Mouse (Mus musculus) forebrain, embryonic 10.5 days (tissue): Measurements from ENCODE around the gene Zfp810. TPM values are rescaled to one million over a fixed set of nuclear protein-coding genes. Genes with fewer than 3 reads are reported as not detected.

ENCODE experiments used
- DNase-seq: peaks from one replicate; pipeline ENCODE4 v3.0.0-alpha.2; 2017; ENCODE audit warnings: low spot score; ENCODE audit errors: extremely low spot score
- H3K27ac ChIP-seq: fragments of 300-500 bp; sonication (generic); 2 replicates; pipeline ENCODE4 v1.5.1; 2016; ENCODE audit warnings: mild to moderate bottlenecking
- H3K27me3 ChIP-seq: fragments of 300-500 bp; sonication (generic); 2 replicates; pipeline ENCODE4 v1.6.1; 2016; ENCODE audit warnings: mild to moderate bottlenecking; ENCODE audit not compliant: poor library complexity, severe bottlenecking
- H3K36me3 ChIP-seq: fragments of 300-500 bp; sonication (generic); replicated peaks from 2 replicates; pipeline ENCODE4 v1.6.1; 2016; ENCODE audit warnings: mild to moderate bottlenecking, moderate library complexity
- H3K4me1 ChIP-seq: fragments of 300-500 bp; sonication (generic); 2 replicates; pipeline ENCODE4 v1.6.1; 2016
- H3K4me3 ChIP-seq: fragments of 300-500 bp; sonication (generic); 2 replicates; pipeline ENCODE4 v1.5.1; 2016; ENCODE audit warnings: mild to moderate bottlenecking, moderate library complexity
- H3K9me3 ChIP-seq: fragments of 300-500 bp; sonication (generic); 2 replicates; pipeline ENCODE4 v1.6.1; 2016; ENCODE audit warnings: mild to moderate bottlenecking, moderate library complexity
- WGBS: fragments of 180-500 bp; shearing (Covaris S2); methylation state at CpG from one replicate; pipeline ENCODE4 v1.1.7; 2016; 5-methylcytosine and 5-hydroxymethylcytosine counted together
- polyA plus RNA-seq: library from polyadenylated mRNA; unstranded; fragments of >200 nt; fragmentation: Nextera tagmentation; extraction: Ambion mirVana; gene quantifications from 2 replicates; pipeline ENCODE4 v1.2.1, GENCODE M21; 2016

Gene Zfp810
- polyA plus RNA-seq, 1 experiment from 2014 or later = 22.9 TPM

DNA sequence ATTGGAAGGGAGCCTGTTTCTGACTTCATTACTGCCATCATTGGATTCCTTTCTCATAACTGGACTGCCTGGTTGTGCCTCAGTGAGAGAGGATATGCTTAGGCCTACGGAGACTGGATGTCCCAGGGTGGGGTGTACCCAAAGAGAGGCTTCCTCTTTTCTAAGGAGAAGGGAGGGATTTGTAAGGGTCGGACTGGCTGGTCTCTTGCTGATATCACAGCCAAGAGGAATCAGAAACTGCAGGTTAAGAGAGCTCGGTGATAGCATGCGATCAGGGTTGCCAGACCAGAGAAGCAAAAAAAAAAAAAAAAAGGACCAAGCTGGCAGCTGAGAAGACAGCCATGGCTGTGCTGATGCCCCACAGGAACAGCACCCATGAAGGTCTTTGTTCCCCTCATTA, 50.9 kb downstream of the Zfp810 start:
- H3K4me1 ChIP-seq = peaks cover 12% of the 10 kb centered on the region
- no peak overlapping the region for H3K27ac ChIP-seq
- no peak overlapping the region for H3K4me3 ChIP-seq
- no peaks in the 10 kb centered on the region for H3K27me3 ChIP-seq
- no peak for DNase-seq
- H3K36me3 ChIP-seq = peaks cover 70% of the 10 kb centered on the region
- peaks cover 45% of the 10 kb centered on the region for H3K9me3 ChIP-seq
- 91% methylated on average over 4 of the region's 4 CpGs for WGBS

DNA sequence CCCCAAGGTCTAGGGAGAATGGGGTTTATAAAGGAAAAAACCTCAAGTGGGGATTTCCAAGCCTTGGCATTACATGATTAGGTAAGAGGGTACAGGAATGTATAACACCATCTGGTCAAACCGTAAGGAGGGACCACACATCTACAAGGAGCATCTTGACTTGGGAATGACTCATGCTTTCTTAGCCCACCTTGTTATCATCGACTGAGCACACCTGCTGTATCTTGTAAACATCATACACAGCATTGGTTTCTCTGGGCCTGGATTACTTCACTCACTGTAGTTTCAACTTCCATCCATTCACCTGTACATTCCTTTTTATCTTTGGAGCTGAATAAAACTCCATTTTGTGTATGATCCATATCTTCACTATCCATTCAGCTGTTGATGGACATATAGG, 63.2 kb downstream of the Zfp810 start:
- Histone ChIP-seq H3K4me3 (no peak overlapping the region), H3K27me3 (no peaks in the 10 kb centered on the region), H3K4me1 (no peaks in the 10 kb centered on the region), H3K36me3 (peaks cover 98% of the 10 kb centered on the region), H3K27ac (no peak overlapping the region), H3K9me3 (peaks cover 45% of the 10 kb centered on the region)
- no peak for DNase-seq
- WGBS = 88% methylated on average over 2 of the region's 2 CpGs

DNA sequence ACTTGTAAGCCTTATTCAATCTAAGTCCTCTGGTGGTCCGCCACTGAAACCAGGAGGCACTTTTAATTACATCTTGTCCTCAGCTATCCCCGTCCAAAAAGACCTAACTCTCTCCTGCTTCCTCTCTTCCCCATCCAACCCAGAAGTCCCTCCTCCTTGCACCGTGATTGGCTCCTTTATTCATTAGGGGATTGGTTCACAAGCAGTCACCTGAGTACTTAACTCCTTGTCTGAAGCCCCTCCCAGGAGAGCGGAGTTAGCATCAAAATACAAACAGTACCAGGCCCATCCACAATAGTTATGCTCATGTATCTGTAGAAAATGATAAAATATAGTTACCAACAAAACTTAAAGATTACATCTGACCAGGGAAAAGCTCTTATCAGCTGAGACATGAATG, 67.4 kb downstream of the Zfp810 start:
- peaks cover 22% of the 10 kb centered on the region for H3K9me3 ChIP-seq
- H3K36me3 ChIP-seq = peaks cover 98% of the 10 kb centered on the region
- no peaks in the 10 kb centered on the region for H3K27me3 ChIP-seq
- no peak for DNase-seq
- H3K27ac ChIP-seq = no peak overlapping the region
- WGBS = 94% methylated on average over 4 of the region's 4 CpGs
- no peak overlapping the region for H3K4me3 ChIP-seq
- no peaks in the 10 kb centered on the region for H3K4me1 ChIP-seq

DNA sequence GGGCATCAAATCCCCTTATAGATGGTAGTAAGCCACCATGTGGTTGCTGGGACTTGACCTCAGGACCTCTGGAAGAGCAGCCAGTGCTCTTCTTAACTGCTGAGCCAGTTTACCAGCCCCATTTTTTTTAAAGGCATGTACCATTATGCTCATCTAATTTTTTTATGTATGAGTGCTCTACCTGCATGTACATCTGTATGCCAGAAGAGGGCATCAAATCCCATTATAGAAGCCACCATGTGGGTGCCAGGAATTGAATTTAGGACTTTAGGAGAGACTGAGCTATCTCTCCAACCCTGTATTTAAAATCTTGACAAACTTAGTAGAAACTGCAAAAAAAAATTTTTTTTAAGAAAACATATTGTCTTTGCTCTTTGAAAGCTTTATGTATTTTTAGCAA, 76.9 kb downstream of the Zfp810 start:
- Histone ChIP-seq H3K36me3 (peaks cover 13% of the 10 kb centered on the region), H3K4me1 (peaks cover 6% of the 10 kb centered on the region), H3K4me3 (no peak overlapping the region), H3K27me3 (no peaks in the 10 kb centered on the region), H3K9me3 (peaks cover 12% of the 10 kb centered on the region; the same call in 1 of the 2 replicates), H3K27ac (no peak overlapping the region)
- no peak for DNase-seq

DNA sequence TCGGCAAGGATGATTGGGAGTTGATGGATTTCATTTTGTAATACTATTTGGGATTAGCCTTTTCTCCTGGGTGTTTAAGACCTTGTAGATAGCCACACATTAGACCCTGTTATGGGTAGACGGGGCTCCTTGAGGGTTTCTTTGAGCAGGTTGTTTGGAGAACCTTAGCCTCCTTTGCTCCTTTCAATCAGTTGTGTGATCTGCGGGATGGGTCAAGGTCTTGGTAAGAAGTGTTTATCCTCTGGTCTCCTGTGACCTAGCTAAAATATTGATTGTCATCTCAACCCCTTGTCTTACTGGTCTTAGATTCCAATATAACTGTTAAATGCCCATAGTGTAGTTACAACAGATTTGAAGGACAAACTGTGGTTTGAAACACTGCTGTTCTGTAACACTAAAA, 77.4 kb downstream of the Zfp810 start:
- H3K27ac ChIP-seq = no peak overlapping the region
- H3K9me3 ChIP-seq = peaks cover 7% of the 10 kb centered on the region; the same call in 1 of the 2 replicates
- DNase-seq = no peak
- 93% methylated on average over 3 of the region's 3 CpGs for WGBS
- no peaks in the 10 kb centered on the region for H3K27me3 ChIP-seq
- no peak overlapping the region for H3K4me3 ChIP-seq
- H3K4me1 ChIP-seq = peaks cover 6% of the 10 kb centered on the region
- H3K36me3 ChIP-seq = peaks cover 8% of the 10 kb centered on the region

DNA sequence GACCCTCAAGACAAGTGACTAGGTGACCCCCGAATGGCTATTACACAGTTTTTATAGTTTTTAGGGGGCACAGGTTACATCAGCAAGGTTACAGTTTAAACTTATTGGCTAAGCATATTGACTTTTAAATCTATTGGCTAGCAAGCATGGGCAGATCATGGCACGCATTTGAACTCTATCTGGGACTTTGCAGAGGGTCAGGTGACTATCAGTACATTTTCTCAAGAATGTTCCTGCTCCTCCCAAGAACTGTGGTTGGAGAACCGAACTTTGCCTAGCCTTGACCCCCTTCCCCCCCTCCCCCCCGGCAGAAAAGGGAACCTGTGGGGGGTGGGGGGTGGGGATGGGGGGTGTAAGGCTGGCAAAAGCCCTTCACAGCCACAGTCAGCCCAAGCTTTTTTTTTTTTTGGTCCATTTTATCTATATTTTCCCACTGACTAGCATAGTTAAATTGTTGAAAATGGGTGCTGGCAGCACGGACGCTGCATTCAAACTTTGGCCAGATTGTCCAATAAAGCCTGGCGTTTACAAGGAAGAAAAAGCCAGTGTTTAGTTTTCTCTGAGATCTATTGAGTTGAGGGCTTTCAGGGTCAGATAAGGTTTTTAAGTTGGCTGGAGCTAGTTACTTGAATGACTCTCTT, 77.9 kb downstream of the Zfp810 start:
- Histone ChIP-seq H3K4me1 (peaks cover 6% of the 10 kb centered on the region), H3K27ac (no peak overlapping the region), H3K27me3 (no peaks in the 10 kb centered on the region), H3K4me3 (no peak overlapping the region), H3K9me3 (peaks cover 5% of the 10 kb centered on the region; the same call in 1 of the 2 replicates), H3K36me3 (peaks cover 4% of the 10 kb centered on the region)
- DNase-seq = no peak
- WGBS = 94% methylated on average over 6 of the region's 7 CpGs

DNA sequence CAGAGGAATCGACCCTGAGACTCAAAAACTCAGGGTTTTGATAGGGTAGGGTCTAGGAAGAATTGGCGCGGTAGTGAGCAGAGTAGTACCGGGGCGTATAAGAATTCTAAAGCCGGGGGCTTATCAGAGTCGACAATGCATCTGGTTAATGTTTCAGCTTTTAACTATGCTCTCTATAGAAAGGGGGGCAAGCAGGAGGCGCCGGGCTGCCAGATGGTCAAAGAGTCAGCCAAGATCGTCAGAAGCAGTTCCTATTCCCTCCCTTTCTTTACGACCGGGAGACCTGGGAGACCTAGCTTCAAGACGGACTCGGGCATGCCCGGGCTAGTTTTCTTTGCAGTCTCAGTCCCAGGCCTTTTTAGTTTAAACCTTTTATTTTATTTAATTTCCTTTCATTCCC, 80.6 kb downstream of the Zfp810 start:
- H3K27me3 ChIP-seq = no peaks in the 10 kb centered on the region
- H3K9me3 ChIP-seq = peaks cover 5% of the 10 kb centered on the region; the same call in 1 of the 2 replicates
- peaks cover 6% of the 10 kb centered on the region for H3K4me1 ChIP-seq
- no peak overlapping the region for H3K4me3 ChIP-seq
- 95% methylated on average over 15 of the region's 15 CpGs for WGBS
- no peak for DNase-seq
- H3K27ac ChIP-seq = no peak overlapping the region
- peaks cover 4% of the 10 kb centered on the region for H3K36me3 ChIP-seq

Other genes starting within 250 kb of the Zfp810 start
- gene Gm49318, start 236.4 kb downstream of the Zfp810 start, polyA plus RNA-seq = not detected in 2 replicates
- 10.0 and 11.3 TPM in 2 replicates for gene Zfp653, start 236.3 kb downstream of the Zfp810 start, polyA plus RNA-seq
- 42.0 and 43.2 TPM in 2 replicates for gene Ecsit, start 222.2 kb downstream of the Zfp810 start, polyA plus RNA-seq
- gene Cnn1, start 208.4 kb downstream of the Zfp810 start, polyA plus RNA-seq = 0.46 and 1.0 TPM in 2 replicates
- gene Elof1, start 190.5 kb downstream of the Zfp810 start, polyA plus RNA-seq = 250 and 254 TPM in 2 replicates
- 19.2 and 26.1 TPM in 2 replicates for gene Acp5, start 171.9 kb downstream of the Zfp810 start, polyA plus RNA-seq
- gene Pigyl, start 150.8 kb downstream of the Zfp810 start, polyA plus RNA-seq = 53.3 and 56.9 TPM in 2 replicates
- 0.18 and 0.32 TPM in 2 replicates for gene Zfp872, start 119.6 kb downstream of the Zfp810 start, polyA plus RNA-seq
- 11.6 and 12.1 TPM in 2 replicates for gene Zfp809, start 81.9 kb downstream of the Zfp810 start, polyA plus RNA-seq
- 8.0 and 9.3 TPM in 2 replicates for gene Zfp599, start 47.8 kb downstream of the Zfp810 start, polyA plus RNA-seq
- 39.2 and 40.8 TPM in 2 replicates for gene Anln, start 81.5 kb upstream of the Zfp810 start, polyA plus RNA-seq
- gene 9530077C05Rik, start 103.9 kb upstream of the Zfp810 start, polyA plus RNA-seq = 9.4 and 9.5 TPM in 2 replicates
- not detected in 2 replicates for gene Gm17545, start 146.6 kb upstream of the Zfp810 start, polyA plus RNA-seq
- gene Rp9, start 162.1 kb upstream of the Zfp810 start, polyA plus RNA-seq = 43.8 and 43.9 TPM in 2 replicates
- 14.6 and 14.9 TPM in 2 replicates for gene Bbs9, start 168.1 kb upstream of the Zfp810 start, polyA plus RNA-seq